Mouse (Mus musculus) spleen, adult 2 months (tissue): ENCODE measurements at regions not wholly inside any gene's neighbourhood (a gene's known extent, or its start where the extent isn't known, plus 50 kb on each side); places are given as distances from the start of the nearest gene placed in this dataset.

Experiments
- CTCF ChIP-seq: fragments of 200-500 bp; IDR thresholded peaks from 2 replicates; pipeline ENCODE4 v1.5.1; 2011; ENCODE audit warnings: mild to moderate bottlenecking, inconsistent platforms; ENCODE audit not compliant: insufficient read depth, insufficient read length, insufficient replicate concordance; ENCODE audit errors: extremely low read depth
- POLR2A ChIP-seq: fragments of 200-500 bp; IDR thresholded peaks from 2 replicates; pipeline ENCODE4 v1.6.1; 2011; ENCODE audit warnings: low read depth, low read length, inconsistent platforms

DNA sequence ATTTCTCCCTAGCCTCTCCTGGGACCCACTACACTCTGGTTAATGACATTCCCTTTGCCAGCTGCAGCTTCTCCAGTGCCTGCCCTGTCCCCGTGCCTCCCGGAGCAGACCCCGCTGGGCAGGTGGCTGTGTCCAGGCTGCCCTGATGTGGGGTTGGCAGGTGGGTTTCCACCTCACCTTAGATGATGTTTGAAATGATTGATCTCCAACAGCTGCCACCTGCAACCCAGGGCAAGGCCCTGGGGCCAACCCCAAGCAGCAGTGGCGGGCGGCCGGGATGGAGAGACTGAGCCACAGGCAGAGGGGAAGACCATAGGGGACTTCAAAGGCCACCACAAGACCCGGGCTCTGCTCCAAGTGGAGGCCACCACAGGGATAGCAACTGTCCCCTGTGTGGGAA is 93.6 kb upstream of the Mvb12b start:
- TF ChIP-seq POLR2A (no peak), CTCF (no peak)
